8 mouse cellular contexts compared by ENCODE assay signal in genomic region chr19:37690716-37691115, GRCm38 (mm10). TPM values are rescaled to one million over a fixed set of nuclear protein-coding genes. Genes with fewer than 3 reads are reported as not detected.
DNase-seq lines count a peak whose midpoint lies in the region; ATAC-seq and TF ChIP-seq lines count a peak whose summit lies in the region.

No protein-coding gene starts in this region.

- no peak for TF ChIP-seq POLR2A in kidney, adult 2 months (IDR thresholded peaks at IDR 0.05; ENCODE audit: low read depth, low read length)

- H3K9ac ChIP-seq in embryonic facial prominence, embryonic 14.5 days (ENCODE audit: low read depth, low read length): no peak overlapping the region
- no peak overlapping the region for H3K9ac ChIP-seq in intestine, embryonic 15.5 days
- H3K9ac ChIP-seq in neural tube, embryonic 13.5 days: no peak overlapping the region

- WGBS in kidney, adult 2 months: 51% methylated on average over 29 of the region's 29 CpGs
- 5% methylated on average over 29 of the region's 29 CpGs for WGBS in embryonic facial prominence, embryonic 14.5 days
- 4% methylated on average over 29 of the region's 29 CpGs for WGBS in intestine, embryonic 15.5 days
- 2% methylated on average over 29 of the region's 29 CpGs for WGBS in neural tube, embryonic 13.5 days

- DNase-seq in kidney, postnatal 4 days: peak; percentile 53 to 75
- DNase-seq in kidney, adult 2 months: no peak
- DNase-seq in embryonic facial prominence, embryonic 14.5 days (ENCODE audit: low spot score): no peak
- DNase-seq in urinary bladder, postnatal 10 days (ENCODE audit: low spot score): no peak
- no peak for DNase-seq in spleen, postnatal 10 days (ENCODE audit: low spot score in 2 of 2)
- no peak for DNase-seq in urinary bladder, postnatal 14 days (ENCODE audit: low spot score)

- no peak overlapping the region for H3K27ac ChIP-seq in kidney, adult 2 months (ENCODE audit: insufficient read depth, low read depth, low read length)
- H3K27ac ChIP-seq in embryonic facial prominence, embryonic 14.5 days (replicated peaks; ENCODE audit: low read depth, low read length): no peak overlapping the region
- H3K27ac ChIP-seq in intestine, embryonic 15.5 days: no peak overlapping the region
- no peak overlapping the region for H3K27ac ChIP-seq in neural tube, embryonic 13.5 days (replicated peaks)

- H3K27me3 ChIP-seq in kidney, adult 2 months (replicated peaks; ENCODE audit: control insufficient read depth, insufficient read depth, low read length): no peaks in the 10 kb centered on the region
- peaks cover 100% of the 10 kb centered on the region for H3K27me3 ChIP-seq in embryonic facial prominence, embryonic 14.5 days (replicated peaks; ENCODE audit: control insufficient read depth, insufficient read depth, low read length)
- H3K27me3 ChIP-seq in intestine, embryonic 15.5 days (replicated peaks): peaks cover 99% of the 10 kb centered on the region
- H3K27me3 ChIP-seq in neural tube, embryonic 13.5 days: peaks cover 100% of the 10 kb centered on the region

- H3K4me1 ChIP-seq in kidney, adult 2 months (ENCODE audit: control insufficient read depth, insufficient read depth, low read length): no peaks in the 10 kb centered on the region
- peaks cover 6% of the 10 kb centered on the region; the same call in 1 of the 2 replicates for H3K4me1 ChIP-seq in embryonic facial prominence, embryonic 14.5 days (ENCODE audit: control insufficient read depth, insufficient read depth, low read length)
- peaks cover 6% of the 10 kb centered on the region for H3K4me1 ChIP-seq in intestine, embryonic 15.5 days (replicated peaks)
- H3K4me1 ChIP-seq in neural tube, embryonic 13.5 days (replicated peaks): peaks cover 26% of the 10 kb centered on the region

- no peak for TF ChIP-seq CTCF in kidney, adult 2 months (conservative IDR thresholded peaks at IDR 0.05; ENCODE audit: insufficient read depth, insufficient read length, low read depth, low read length)

- H3K4me3 ChIP-seq in kidney, adult 2 months (ENCODE audit: insufficient read depth, low read depth, low read length): no peak overlapping the region
- 0 out of 2 replicates have a peak overlapping the region, but pooled peaks have one; percentile 2 for H3K4me3 ChIP-seq in embryonic facial prominence, embryonic 14.5 days (ENCODE audit: low read depth, low read length)
- H3K4me3 ChIP-seq in intestine, embryonic 15.5 days (replicated peaks): peak overlapping the region; percentile 7; the same call in 1 of the 2 replicates
- H3K4me3 ChIP-seq in neural tube, embryonic 13.5 days: peak overlapping the region; percentile 15; the same call in 1 of the 2 replicates

- ATAC-seq in embryonic facial prominence, embryonic 14.5 days (ENCODE audit: low read depth): no peak
- no peak for ATAC-seq in intestine, embryonic 15.5 days
- no peak for ATAC-seq in neural tube, embryonic 13.5 days (ENCODE audit: low read depth)

- H3K9me3 ChIP-seq in embryonic facial prominence, embryonic 14.5 days (ENCODE audit: control insufficient read depth, low read length): no peaks in the 10 kb centered on the region
- no peaks in the 10 kb centered on the region for H3K9me3 ChIP-seq in intestine, embryonic 15.5 days
- no peaks in the 10 kb centered on the region for H3K9me3 ChIP-seq in neural tube, embryonic 13.5 days

- no peaks in the 10 kb centered on the region; the same call in 1 of the 2 replicates for H3K36me3 ChIP-seq in kidney, adult 2 months (ENCODE audit: control insufficient read depth, insufficient read depth, low read length)
- H3K36me3 ChIP-seq in embryonic facial prominence, embryonic 14.5 days (ENCODE audit: control insufficient read depth, insufficient read depth, low read length): no peaks in the 10 kb centered on the region
- no peaks in the 10 kb centered on the region for H3K36me3 ChIP-seq in intestine, embryonic 15.5 days
- H3K36me3 ChIP-seq in neural tube, embryonic 13.5 days: no peaks in the 10 kb centered on the region

- peak overlapping the region; percentile 25 for H3K4me2 ChIP-seq in embryonic facial prominence, embryonic 14.5 days (ENCODE audit: low read depth, low read length)
- H3K4me2 ChIP-seq in intestine, embryonic 15.5 days (replicated peaks): peak overlapping the region; percentile 41; the same call in 1 of the 2 replicates
- peak overlapping the region; percentile 38 for H3K4me2 ChIP-seq in neural tube, embryonic 13.5 days

RNA-seq across cellular contexts. Expression of gene Cyp26c1, which starts 5.3 kb away (rescaled TPM):
- polyA plus RNA-seq in kidney, adult 2 months (2012; rRNA removed): 0.05 and 0.22 TPM in 2 replicates
- polyA plus RNA-seq in embryonic facial prominence, embryonic 14.5 days (2014; fragmentation: Nextera tagmentation; extraction: Ambion mirVana): 0.85 and 1.8 TPM in 2 replicates
- not detected in 2 replicates for polyA plus RNA-seq in intestine, embryonic 15.5 days (2015; fragmentation: Nextera tagmentation; extraction: Ambion mirVana)
- not detected in 2 replicates for polyA plus RNA-seq in neural tube, embryonic 13.5 days (2015; fragmentation: Nextera tagmentation; extraction: Ambion mirVana)

RNA-seq across cellular contexts. Expression of gene Cyp26a1, which starts 6.9 kb away (rescaled TPM):
- 0.33 and 0.54 TPM in 2 replicates for polyA plus RNA-seq in kidney, adult 2 months (2012; rRNA removed)
- 6.8 and 8.1 TPM in 2 replicates for polyA plus RNA-seq in embryonic facial prominence, embryonic 14.5 days (2014; fragmentation: Nextera tagmentation; extraction: Ambion mirVana)
- polyA plus RNA-seq in intestine, embryonic 15.5 days (2015; fragmentation: Nextera tagmentation; extraction: Ambion mirVana): 1.7 and 1.8 TPM in 2 replicates
- polyA plus RNA-seq in neural tube, embryonic 13.5 days (2015; fragmentation: Nextera tagmentation; extraction: Ambion mirVana): 1.0 and 2.8 TPM in 2 replicates

Comparison
In these comparisons a context has a peak if more than half of its experiments do, and no peak if none do; other contexts are left out.
1. DNase-seq: peak in kidney, postnatal 4 days (2 of 2); none in kidney, adult 2 months (single experiment), embryonic facial prominence, embryonic 14.5 days (single experiment), urinary bladder, postnatal 10 days (single experiment), spleen, postnatal 10 days (0 of 2) and urinary bladder, postnatal 14 days (single experiment).
2. Peak in every context shown above with its lines, with median percentiles within 50 percentile points of each other: H3K4me2 ChIP-seq.